Mouse (Mus musculus) MEL (cell line): ENCODE results near the gene Irf2bp1. TPM values are rescaled to one million over a fixed set of nuclear protein-coding genes. Genes with fewer than 3 reads are reported as not detected.

Experiments
- DNase-seq: peaks from one replicate; pipeline ENCODE4 v3.0.0; 2011; ENCODE audit warnings: low read depth, low spot score
- H3K27ac ChIP-seq: 2 replicates; pipeline ENCODE4 v1.5.1; 2012; ENCODE audit warnings: low read depth, mild to moderate bottlenecking, control low read depth, low read length, moderate library complexity; ENCODE audit not compliant: control insufficient read depth
- H3K27me3 ChIP-seq, 2 experiments: fragments of 150-350 bp in 1 of 2; sonication (generic) in 1 of 2; 2 replicates each; pipeline ENCODE4 v1.6.1; 2012; ENCODE audit warnings: low read length in 2 of 2, mild to moderate bottlenecking in 2 of 2, improper control_type of control experiment in 1 of 2, moderate library complexity in 1 of 2; ENCODE audit not compliant: insufficient read depth in 2 of 2, control insufficient read depth in 1 of 2
- H3K36me3 ChIP-seq, 2 experiments: 2 replicates each; pipeline ENCODE4 v1.6.1; 2012 to 2014; ENCODE audit warnings: low read length in 2 of 2, improper control_type of control experiment in 1 of 2, inconsistent platforms in 1 of 2, mild to moderate bottlenecking in 1 of 2; ENCODE audit not compliant: insufficient read depth in 2 of 2, control insufficient read depth in 1 of 2
- H3K4me1 ChIP-seq, 2 experiments: fragments of 150-350 bp in 1 of 2; sonication (generic) in 1 of 2; 2 replicates each; pipeline ENCODE4 v1.6.1; 2012; ENCODE audit warnings: low read length in 2 of 2, improper control_type of control experiment in 1 of 2, mild to moderate bottlenecking in 1 of 2; ENCODE audit not compliant: insufficient read depth in 2 of 2, control insufficient read depth in 1 of 2
- H3K4me3 ChIP-seq, 2 experiments: fragments of 150-350 bp in 1 of 2; sonication (generic) in 1 of 2; 2 replicates each; pipeline ENCODE4 v1.5.1; 2012; ENCODE audit warnings: low read depth in 2 of 2, low read length in 2 of 2, mild to moderate bottlenecking in 2 of 2, moderate library complexity in 2 of 2, control low read depth in 1 of 2, improper control_type of control experiment in 1 of 2; ENCODE audit not compliant: control insufficient read depth in 1 of 2, insufficient read depth in 1 of 2
- H3K79me2 ChIP-seq: 2 replicates; pipeline ENCODE4 v1.6.1; 2012; ENCODE audit warnings: mild to moderate bottlenecking, low read length, moderate library complexity; ENCODE audit not compliant: control insufficient read depth, poor library complexity, insufficient read depth
- H3K9ac ChIP-seq: 2 replicates; pipeline ENCODE4 v1.6.1; 2012; ENCODE audit warnings: low read depth, mild to moderate bottlenecking, control low read depth, low read length, moderate library complexity; ENCODE audit not compliant: control insufficient read depth, poor library complexity, severe bottlenecking
- H3K9me3 ChIP-seq: fragments of 150-350 bp; sonication (generic); replicated peaks from 2 replicates; pipeline ENCODE4 v1.6.1; 2012; ENCODE audit warnings: mild to moderate bottlenecking, low read length, improper control_type of control experiment, moderate library complexity; ENCODE audit not compliant: insufficient read depth
- BHLHE40 ChIP-seq: IDR thresholded peaks from 2 replicates; pipeline ENCODE4 v1.6.1; 2012; ENCODE audit warnings: low read depth, mild to moderate bottlenecking, inconsistent platforms, low read length, improper control_type of control experiment, borderline replicate concordance
- CHD2 ChIP-seq: IDR thresholded peaks from 2 replicates; pipeline ENCODE4 v1.6.1; 2011; ENCODE audit warnings: low read length, improper control_type of control experiment
- CTCF ChIP-seq, 3 experiments: IDR thresholded peaks in 2 of 3; conservative IDR thresholded peaks in 1 of 3; 2 replicates each; pipeline ENCODE4 v1.5.1; 2011 to 2012; ENCODE audit warnings: low read length in 3 of 3, low read depth in 2 of 3, mild to moderate bottlenecking in 2 of 3, improper control_type of control experiment in 1 of 3, inconsistent platforms in 1 of 3, mixed read lengths in 1 of 3, moderate library complexity in 1 of 3; ENCODE audit not compliant: control insufficient read depth in 1 of 3, insufficient read depth in 1 of 3, poor library complexity in 1 of 3, severe bottlenecking in 1 of 3
- E2F4 ChIP-seq: IDR thresholded peaks from 2 replicates; pipeline ENCODE4 v1.6.1; 2011; ENCODE audit warnings: low read depth, low read length, improper control_type of control experiment, borderline replicate concordance
- ELF1 ChIP-seq: IDR thresholded peaks from 2 replicates; pipeline ENCODE4 v1.6.1; 2014; ENCODE audit warnings: low read depth, mild to moderate bottlenecking, inconsistent platforms, low read length, improper control_type of control experiment, moderate library complexity
- ETS1 ChIP-seq: IDR thresholded peaks from 2 replicates; pipeline ENCODE4 v1.6.1; 2012; ENCODE audit warnings: low read depth, mild to moderate bottlenecking, inconsistent platforms, low read length, improper control_type of control experiment, moderate library complexity
- GABPA ChIP-seq: IDR thresholded peaks from 2 replicates; pipeline ENCODE4 v1.6.1; 2012; ENCODE audit warnings: low read depth, mild to moderate bottlenecking, inconsistent platforms, low read length, improper control_type of control experiment, moderate library complexity
- GATA1 ChIP-seq: IDR thresholded peaks from 2 replicates; pipeline ENCODE4 v1.6.1; 2011; ENCODE audit warnings: low read depth, low read length, improper control_type of control experiment
- HCFC1 ChIP-seq: IDR thresholded peaks from 2 replicates; pipeline ENCODE4 v1.6.1; 2012; ENCODE audit warnings: low read depth, mild to moderate bottlenecking, inconsistent platforms, low read length, improper control_type of control experiment, moderate library complexity
- JUND ChIP-seq: IDR thresholded peaks from 2 replicates; pipeline ENCODE4 v1.6.1; 2011; ENCODE audit warnings: low read depth, mild to moderate bottlenecking, improper control_type of control experiment, low read length
- KAT2A ChIP-seq: conservative IDR thresholded peaks from 2 replicates; pipeline ENCODE4 v1.6.1; 2012; ENCODE audit warnings: low read depth, low read length, improper control_type of control experiment, inconsistent platforms
- MAFK ChIP-seq: IDR thresholded peaks from 2 replicates; pipeline ENCODE4 v1.6.1; 2011; ENCODE audit warnings: low read depth, mild to moderate bottlenecking, low read length, improper control_type of control experiment, borderline replicate concordance
- MAX ChIP-seq: IDR thresholded peaks from 2 replicates; pipeline ENCODE4 v1.6.1; 2011; ENCODE audit warnings: low read length, improper control_type of control experiment
- MEF2A ChIP-seq: IDR thresholded peaks from 2 replicates; pipeline ENCODE4 v1.6.1; 2014; ENCODE audit warnings: low read depth, mild to moderate bottlenecking, inconsistent platforms, low read length, improper control_type of control experiment; ENCODE audit not compliant: poor library complexity, insufficient replicate concordance, severe bottlenecking; ENCODE audit errors: extremely low read depth
- MXI1 ChIP-seq: IDR thresholded peaks from 2 replicates; pipeline ENCODE4 v1.6.1; 2011; ENCODE audit warnings: mild to moderate bottlenecking, low read depth, low read length, improper control_type of control experiment
- MYC ChIP-seq: IDR thresholded peaks from 2 replicates; pipeline ENCODE4 v1.6.1; 2011; ENCODE audit warnings: low read depth, mild to moderate bottlenecking, low read length, improper control_type of control experiment, moderate library complexity
- NELFE ChIP-seq: IDR thresholded peaks from 2 replicates; pipeline ENCODE4 v1.6.1; 2011; ENCODE audit warnings: low read depth, low read length, improper control_type of control experiment
- NRF1 ChIP-seq: IDR thresholded peaks from 2 replicates; pipeline ENCODE4 v1.6.1; 2014; ENCODE audit warnings: low read depth, mild to moderate bottlenecking, inconsistent platforms, low read length, improper control_type of control experiment, moderate library complexity; ENCODE audit not compliant: poor library complexity, insufficient read depth, severe bottlenecking
- POLR2A ChIP-seq, 2 experiments: IDR thresholded peaks; 2 replicates each; pipeline ENCODE4 v1.6.1; 2011 to 2012; ENCODE audit warnings: low read length in 2 of 2, mild to moderate bottlenecking in 2 of 2, control low read depth in 1 of 2, improper control_type of control experiment in 1 of 2, low read depth in 1 of 2, moderate library complexity in 1 of 2; ENCODE audit not compliant: control insufficient read depth in 1 of 2, insufficient read depth in 1 of 2, poor library complexity in 1 of 2
- POLR2AphosphoS2 ChIP-seq: IDR thresholded peaks from 2 replicates; pipeline ENCODE4 v1.6.1; 2011; ENCODE audit warnings: low read length, improper control_type of control experiment
- RAD21 ChIP-seq: IDR thresholded peaks from 2 replicates; pipeline ENCODE4 v1.6.1; 2011; ENCODE audit warnings: mild to moderate bottlenecking, low read depth, low read length, improper control_type of control experiment
- RCOR1 ChIP-seq: IDR thresholded peaks from 2 replicates; pipeline ENCODE4 v1.6.1; 2012; ENCODE audit warnings: low read depth, mild to moderate bottlenecking, inconsistent platforms, low read length, improper control_type of control experiment
- SMC3 ChIP-seq: IDR thresholded peaks from 2 replicates; pipeline ENCODE4 v1.6.1; 2011; ENCODE audit warnings: low read depth, low read length, improper control_type of control experiment
- TAL1 ChIP-seq: IDR thresholded peaks from 2 replicates; pipeline ENCODE4 v1.6.1; 2012; ENCODE audit warnings: mild to moderate bottlenecking, inconsistent platforms, low read length, moderate library complexity, mixed read lengths
- TBP ChIP-seq: IDR thresholded peaks from 2 replicates; pipeline ENCODE4 v1.8.0; 2011; ENCODE audit warnings: low read depth, low read length, improper control_type of control experiment
- TCF12 ChIP-seq: IDR thresholded peaks from 2 replicates; pipeline ENCODE4 v1.6.1; 2014; ENCODE audit warnings: low read depth, mild to moderate bottlenecking, inconsistent platforms, low read length, improper control_type of control experiment, moderate library complexity
- UBTF ChIP-seq: IDR thresholded peaks from 2 replicates; pipeline ENCODE4 v1.6.1; 2012; ENCODE audit warnings: low read depth, mild to moderate bottlenecking, inconsistent platforms, low read length, improper control_type of control experiment, moderate library complexity, borderline replicate concordance; ENCODE audit not compliant: insufficient read depth
- USF1 ChIP-seq: IDR thresholded peaks from 2 replicates; pipeline ENCODE4 v1.6.1; 2014; ENCODE audit warnings: low read depth, mild to moderate bottlenecking, inconsistent platforms, low read length, improper control_type of control experiment, moderate library complexity
- USF2 ChIP-seq, 2 experiments: IDR thresholded peaks; 2 replicates each; pipeline ENCODE4 v1.6.1; 2011 to 2012; ENCODE audit warnings: improper control_type of control experiment in 2 of 2, low read length in 2 of 2, borderline replicate concordance in 1 of 2, inconsistent platforms in 1 of 2, low read depth in 1 of 2, mild to moderate bottlenecking in 1 of 2; ENCODE audit not compliant: insufficient read depth in 1 of 2
- ZC3H11A ChIP-seq: IDR thresholded peaks from 2 replicates; pipeline ENCODE4 v1.6.1; 2012; ENCODE audit warnings: low read depth, mild to moderate bottlenecking, inconsistent platforms, low read length, improper control_type of control experiment
- ZKSCAN1 ChIP-seq: IDR thresholded peaks from 2 replicates; pipeline ENCODE4 v1.6.1; 2012; ENCODE audit warnings: low read depth, mild to moderate bottlenecking, inconsistent platforms, low read length, improper control_type of control experiment, moderate library complexity
- polyA plus RNA-seq, 2 experiments: library from polyadenylated mRNA; stranded (reverse) in 1 of 2; unstranded in 1 of 2; fragments of >175 nt in 1 of 2; fragments of >200 nt in 1 of 2; gene quantifications; 2 replicates each; pipeline versions ENCODE4 v1.2.1 to v1.2.4; 2012; ENCODE audit warnings: low replicate concordance in 2 of 2, low read depth in 1 of 2; ENCODE audit not compliant: insufficient read length in 2 of 2, insufficient read depth in 1 of 2, missing spikeins in 1 of 2
- total RNA-seq: library from RNA; depleted of rRNA; stranded (reverse); fragments of 300-350 nt; gene quantifications from 2 replicates; pipeline ENCODE4 v1.2.3, GENCODE M21; 2012

The Irf2bp1 gene
- total and polyA plus RNA-seq, 3 experiments: 33.1 to 41.1 TPM; not detected in 1

- H3K79me2 ChIP-seq: no peaks in the 10 kb centered on the region
- peak; percentile 44 for DNase-seq
- no peaks in the 10 kb centered on the region for H3K36me3 ChIP-seq
- TF ChIP-seq NELFE: no peak
- TF ChIP-seq JUND: no peak
- no peak for TF ChIP-seq NRF1
- TF ChIP-seq MXI1: no peak
- no peak for TF ChIP-seq TAL1
- peak; percentile 34; the same call in 1 of the 2 replicates for TF ChIP-seq ETS1
- TF ChIP-seq MAX: no peak
- TF ChIP-seq RCOR1: no peak
- H3K27ac ChIP-seq: no peak overlapping the region
- no peaks in the 10 kb centered on the region for H3K9me3 ChIP-seq
- 0 out of 4 replicates have a peak, but pooled peaks cover 0 to 3% of the 10 kb centered on the region in 2 experiments for H3K4me1 ChIP-seq
- no peak overlapping the region for H3K9ac ChIP-seq
- H3K27me3 ChIP-seq: peaks cover 9 to 18% of the 10 kb centered on the region in 2 experiments
- H3K4me3 ChIP-seq: no peak overlapping the region
Measured at GRCm38 (mm10) chr7:18978381-18978780, 25.5 kb upstream of the Irf2bp1 start.

- H3K27me3 ChIP-seq: no peaks in the 10 kb centered on the region
- no peak for TF ChIP-seq TBP
- no peak for TF ChIP-seq HCFC1
- no peak for TF ChIP-seq POLR2A (IDR thresholded peaks at IDR 0.05; ENCODE audit: control insufficient read depth in 1 of 2, insufficient read depth in 1 of 2, low read depth in 1 of 2, low read length in 2 of 2, poor library complexity in 1 of 2)
- no peak for TF ChIP-seq UBTF
- no peak for TF ChIP-seq POLR2AphosphoS2
- no peak for TF ChIP-seq USF1
- no peak for TF ChIP-seq RCOR1
- no peak for TF ChIP-seq RAD21
- 0 out of 2 replicates have a peak, but pooled peaks have one; percentile 21 for TF ChIP-seq TCF12
- TF ChIP-seq ZC3H11A: no peak
- no peak for TF ChIP-seq ELF1
- TF ChIP-seq E2F4: no peak
- TF ChIP-seq CHD2: no peak
- TF ChIP-seq TAL1: peak; percentile 53
- TF ChIP-seq MEF2A: no peak
- peak; percentile 51 for TF ChIP-seq GATA1
- no peak for TF ChIP-seq SMC3
- TF ChIP-seq CTCF (IDR thresholded peaks at IDR 0.05 in 2 of 3, conservative IDR thresholded peaks at IDR 0.05 in 1 of 3; ENCODE audit: control insufficient read depth in 1 of 3, insufficient read depth in 1 of 3, low read depth in 2 of 3, low read length in 3 of 3, poor library complexity in 1 of 3, severe bottlenecking in 1 of 3): no peak
- TF ChIP-seq ZKSCAN1: no peak
- no peak for TF ChIP-seq MAFK
- no peak for TF ChIP-seq GABPA
- 0 out of 2 replicates have a peak, but pooled peaks have one; percentile 21 for TF ChIP-seq MYC
- TF ChIP-seq BHLHE40: no peak
- no peak for TF ChIP-seq KAT2A
- TF ChIP-seq USF2 (IDR thresholded peaks at IDR 0.05; ENCODE audit: borderline replicate concordance in 1 of 2, insufficient read depth in 1 of 2, low read depth in 1 of 2, low read length in 2 of 2): no peak
- TF ChIP-seq NRF1: no peak
Measured at GRCm38 (mm10) chr7:18986503-18986902, 17.3 kb upstream of the Irf2bp1 start.

More at GRCm38 (mm10) chr7:18986503-18986902, 17.3 kb upstream of the Irf2bp1 start:
- peaks cover 0 to 7% of the 10 kb centered on the region in 2 experiments; a peak in 2 of 4 replicates for H3K36me3 ChIP-seq
- H3K4me3 ChIP-seq: no peak overlapping the region
- peaks cover 2 to 21% of the 10 kb centered on the region in 2 experiments; a peak in 3 of 4 replicates for H3K4me1 ChIP-seq
- H3K79me2 ChIP-seq: no peaks in the 10 kb centered on the region
- H3K27ac ChIP-seq: no peak overlapping the region
- H3K9ac ChIP-seq: no peak overlapping the region
- peak; percentile 75 for DNase-seq
- no peaks in the 10 kb centered on the region for H3K9me3 ChIP-seq
